Mouse (Mus musculus): ENCODE measurements at regions not wholly inside any gene's neighbourhood (a gene's known extent, or its start where the extent isn't known, plus 50 kb on each side); places are given as distances from the start of the nearest gene placed in this dataset.

GRCm38 (mm10) chr1:51577701-51578100 is 99.5 kb upstream of the Nabp1 start:
- TF ChIP-seq CTCF (IDR thresholded peaks at IDR 0.05; ENCODE audit: low read depth) (no peak), EP300 (IDR thresholded peaks at IDR 0.05; ENCODE audit: low read depth) (no peak)
